Mouse (Mus musculus): Measurements from ENCODE around the gene Srd5a3. TPM values are rescaled to one million over a fixed set of nuclear protein-coding genes. Genes with fewer than 3 reads are reported as not detected.

The Srd5a3 gene
- polyA plus RNA-seq, 1 experiment from 2014 or later = 18.9 TPM

Other genes with a start within 250 kb of the Srd5a3 start
- gene Kdr, start 161.8 kb upstream of the Srd5a3 start, polyA plus RNA-seq (2016; fragmentation: Nextera tagmentation; extraction: Ambion mirVana) = 31.4 and 32.0 TPM in 2 replicates
- gene Tmem165, start 43.6 kb downstream of the Srd5a3 start, polyA plus RNA-seq (2016; fragmentation: Nextera tagmentation; extraction: Ambion mirVana) = 106 TPM in 2 replicates
- 15.0 and 15.8 TPM in 2 replicates for gene Clock, start 164.5 kb downstream of the Srd5a3 start, polyA plus RNA-seq (2016; fragmentation: Nextera tagmentation; extraction: Ambion mirVana)
- gene Pdcl2, start 190.9 kb downstream of the Srd5a3 start, polyA plus RNA-seq (2016; fragmentation: Nextera tagmentation; extraction: Ambion mirVana) = not detected in 2 replicates
- gene Nmu, start 223.5 kb downstream of the Srd5a3 start, polyA plus RNA-seq (2016; fragmentation: Nextera tagmentation; extraction: Ambion mirVana) = 0.27 TPM in 1 of 2 replicates, not detected in the other